Mouse (Mus musculus): Measurements from ENCODE around the gene Camta1.

DNA sequence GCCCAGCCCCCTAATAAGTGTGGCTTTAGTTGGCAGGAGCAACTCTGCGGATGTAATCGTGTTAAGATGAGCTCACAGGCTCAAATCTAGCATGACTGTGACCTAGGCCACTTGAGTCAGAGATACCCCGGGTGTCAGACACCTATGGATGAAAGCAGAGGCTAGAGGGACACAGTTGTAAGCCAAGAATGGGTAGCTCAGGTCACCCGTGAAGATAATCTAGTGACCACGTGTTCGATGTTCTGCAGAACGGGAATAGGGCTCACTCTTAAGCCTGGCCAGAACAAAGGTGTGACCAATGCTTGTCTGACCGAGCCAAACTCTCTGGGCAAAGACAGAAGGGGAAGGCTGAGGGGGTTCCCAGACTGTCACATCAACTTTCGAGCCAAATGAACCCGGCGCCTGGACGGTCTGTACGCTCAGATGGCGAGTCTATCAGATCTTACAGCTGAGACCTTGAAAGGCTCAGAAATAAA, 242.1 kb downstream of the Camta1 start:
- TF ChIP-seq POLR2A (IDR thresholded peaks at IDR 0.05; ENCODE audit: borderline replicate concordance, insufficient read depth, low read length) (no peak), CTCF (IDR thresholded peaks at IDR 0.05; ENCODE audit: borderline replicate concordance, insufficient read depth, low read depth, low read length) (no peak)
